Mouse (Mus musculus) right cerebral cortex, postnatal 10 days (tissue): ENCODE measurements around the gene Scamp4.
A peak's percentile ranks its signal among the peaks of the same experiment; 100 is the strongest.

Source experiments
- DNase-seq, 2 experiments: peaks; one replicate each; pipeline ENCODE4 v3.0.0; 2021; ENCODE audit warnings: low spot score in 2 of 2

Scamp4 gene

DNA sequence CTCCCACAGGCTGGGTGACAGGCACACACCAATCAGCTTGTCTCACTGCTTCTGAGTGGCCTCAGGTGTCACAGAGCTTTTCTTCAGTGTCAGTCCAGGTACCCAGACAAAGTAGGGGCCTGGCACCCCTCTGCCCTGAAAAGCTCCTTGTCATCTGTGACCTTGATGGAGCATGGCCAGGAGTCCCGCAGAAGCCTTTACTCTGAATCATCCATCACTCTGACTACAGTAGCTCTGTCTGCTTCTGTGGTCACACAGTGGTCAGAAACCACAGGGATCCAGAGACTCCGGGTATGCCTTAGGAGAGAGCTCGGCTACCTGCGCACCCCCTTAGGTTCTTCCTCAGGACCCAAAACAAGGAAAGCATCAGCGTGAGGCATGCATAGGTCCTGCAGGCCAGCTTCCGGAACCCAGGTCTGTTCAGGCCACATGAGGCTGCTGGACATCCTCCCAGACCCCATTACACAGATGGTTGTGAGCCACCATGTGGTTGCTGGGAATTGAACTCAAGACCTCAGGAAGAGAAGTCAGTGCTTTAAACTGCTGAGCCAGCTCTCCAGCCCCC lies 50.6 kb downstream of the Scamp4 start:
- no peak for DNase-seq

DNA sequence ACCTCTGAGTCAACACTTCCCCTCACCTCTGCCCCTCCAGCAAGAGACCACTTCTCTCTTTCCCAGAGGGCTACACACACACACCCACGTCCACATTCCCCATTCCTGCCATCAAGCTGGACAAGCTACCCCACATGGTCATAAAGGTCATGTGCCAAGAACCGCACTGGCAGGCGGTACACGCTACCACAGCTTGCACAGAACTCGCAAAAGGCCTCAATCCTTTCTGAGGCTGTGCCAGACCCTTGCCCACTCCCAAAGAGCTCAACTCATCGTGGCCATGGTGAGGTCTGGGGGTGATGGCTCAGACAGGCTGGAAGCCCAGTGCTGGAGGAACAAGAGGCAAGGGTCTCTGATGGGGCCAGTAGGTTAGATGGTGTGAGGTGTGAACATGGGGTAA lies 52.2 kb downstream of the Scamp4 start:
- no peak for DNase-seq

DNA sequence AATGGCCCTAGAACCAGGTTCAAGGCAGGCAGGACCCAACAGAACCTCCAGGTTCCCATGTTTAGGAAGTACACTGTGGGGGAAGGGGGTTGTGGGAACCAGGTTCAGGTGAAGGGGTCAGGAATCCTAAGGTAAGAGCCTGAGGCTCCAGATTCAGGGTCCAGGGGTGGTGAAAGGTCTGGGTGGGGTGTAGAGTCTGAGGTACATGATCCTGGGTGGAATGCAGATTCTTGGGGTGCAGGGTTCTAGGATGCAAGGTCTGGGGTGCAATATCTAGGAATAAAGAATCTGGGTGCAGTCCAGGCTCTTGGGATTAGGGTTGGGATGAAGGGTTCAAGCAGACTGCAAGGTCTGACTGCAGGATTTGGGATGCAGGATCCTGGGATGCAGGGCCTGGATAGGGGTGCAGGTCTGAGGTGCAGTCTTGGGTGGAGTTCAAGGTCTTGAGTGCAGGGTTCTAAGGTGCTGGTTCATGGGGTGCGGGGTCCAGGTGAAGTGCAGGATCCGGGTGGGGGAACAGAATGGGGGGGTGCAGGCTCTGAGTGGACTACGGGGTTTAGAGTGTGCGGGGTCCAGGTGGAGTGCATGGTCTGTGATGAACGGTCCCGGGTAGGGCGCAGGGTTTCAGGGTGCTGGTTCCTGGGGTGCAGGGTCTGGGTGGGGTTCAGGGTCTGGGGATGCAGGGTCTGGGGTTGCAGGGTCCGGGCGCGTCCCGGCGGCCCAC lies 52.9 kb downstream of the Scamp4 start:
- DNase-seq, result no peak

DNA sequence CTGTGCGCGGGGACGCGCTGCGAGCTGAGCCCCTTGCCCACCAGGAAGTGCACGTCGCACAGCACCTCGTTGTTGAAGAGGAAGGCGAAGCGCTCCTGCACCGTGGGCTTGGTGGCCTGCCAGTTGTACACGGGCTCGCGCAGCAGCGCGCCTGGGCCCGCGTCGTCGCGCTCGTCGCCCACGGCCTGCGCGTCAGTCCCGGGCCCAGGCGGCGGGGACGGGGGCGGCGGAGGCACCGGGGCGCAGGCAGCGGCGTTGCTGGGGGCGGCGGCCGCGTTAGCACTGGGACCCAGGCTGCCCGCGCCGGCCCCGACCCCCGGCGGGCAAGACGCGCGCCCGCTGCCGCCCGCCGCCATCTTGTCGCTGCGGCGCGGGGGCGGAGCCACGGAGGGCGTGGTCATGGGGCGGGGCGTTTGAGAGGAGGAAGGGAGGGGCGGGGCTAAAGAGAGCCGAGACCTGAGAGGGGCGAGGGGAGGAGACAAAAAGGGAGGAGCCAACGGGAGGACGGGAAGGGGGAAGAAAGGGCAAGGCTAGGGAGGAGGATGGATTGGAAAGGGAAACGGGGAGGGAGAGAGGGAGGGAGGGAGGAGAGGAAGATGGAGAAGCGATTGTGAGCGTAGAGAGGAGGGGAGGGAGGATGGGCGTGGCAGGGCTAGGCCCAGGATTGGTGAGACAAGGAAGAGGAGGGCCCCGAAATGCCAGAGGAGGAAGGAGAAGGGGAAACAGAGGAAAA lies 53.6 kb downstream of the Scamp4 start:
- DNase-seq, result peak; percentile 97

DNA sequence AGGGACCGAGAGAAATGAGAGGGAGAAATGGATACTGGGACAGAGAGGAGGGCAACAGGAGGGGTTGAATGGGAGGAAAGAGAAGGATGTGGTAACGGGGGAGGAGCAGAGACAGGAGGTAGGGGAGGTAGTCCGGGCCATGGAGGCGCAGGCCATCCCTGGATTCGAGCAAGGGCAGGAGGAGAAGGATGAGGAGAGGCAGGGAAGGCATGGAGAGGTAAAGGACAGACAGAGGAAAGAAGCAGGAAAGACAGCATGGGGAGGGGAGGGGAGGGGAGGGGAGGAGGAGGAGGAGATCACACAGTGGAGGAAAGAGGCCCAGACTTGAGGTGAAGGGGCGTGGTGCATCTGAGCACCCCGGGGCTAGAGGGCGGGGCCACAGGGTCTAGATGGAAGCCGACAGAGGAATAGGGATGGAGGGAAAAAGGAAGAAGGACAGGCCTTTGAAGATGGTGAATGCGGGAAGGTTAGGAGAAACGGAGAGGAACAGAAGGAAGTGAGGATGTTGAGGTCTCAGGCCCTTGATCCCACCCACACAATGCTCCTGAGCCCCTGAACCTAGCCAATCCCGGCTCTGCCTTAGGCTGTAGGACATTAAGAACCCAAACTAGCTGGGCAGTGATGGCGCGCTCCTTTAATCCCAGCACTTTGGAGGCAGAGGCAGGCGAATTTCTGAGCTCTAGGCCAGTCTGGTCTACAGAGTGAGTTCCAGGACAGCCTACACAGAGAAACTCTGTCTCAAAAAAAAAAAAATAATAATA lies 54.4 kb downstream of the Scamp4 start, which contains the start of gene Btbd2:
Gene Btbd2 (minus strand): TSS at position 209 of the 761 bp plus-strand sequence.
- no peak for DNase-seq

DNA sequence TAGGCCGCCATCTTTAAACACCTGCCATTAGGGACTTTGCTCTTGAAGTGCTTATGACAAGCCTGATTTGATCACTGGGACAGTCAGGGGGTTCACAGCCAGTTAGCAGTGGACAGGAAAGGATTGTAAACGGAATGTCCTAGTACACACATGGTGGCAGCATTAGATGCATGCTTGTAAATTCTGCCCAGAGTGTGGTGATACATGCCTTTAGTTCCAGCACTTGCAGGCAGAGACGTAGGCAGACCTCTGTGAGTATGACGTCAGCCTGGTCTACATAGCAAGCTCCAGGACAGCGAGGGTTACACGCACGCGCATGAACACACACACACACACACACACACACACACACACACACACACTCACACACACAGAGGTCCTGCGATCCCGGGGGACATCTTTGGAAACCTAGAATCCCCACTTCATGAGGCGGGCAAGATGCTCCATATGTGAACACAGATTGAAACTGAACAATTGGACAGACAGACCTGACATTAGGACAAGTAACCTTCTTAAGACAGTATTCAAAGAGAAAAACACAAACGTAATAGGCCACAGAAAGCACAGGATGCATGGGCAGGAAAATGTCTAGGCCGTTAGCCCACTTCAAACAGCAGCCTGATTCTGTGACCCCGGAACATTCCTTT lies 55.6 kb downstream of the Scamp4 start:
- DNase-seq, result no peak

DNA sequence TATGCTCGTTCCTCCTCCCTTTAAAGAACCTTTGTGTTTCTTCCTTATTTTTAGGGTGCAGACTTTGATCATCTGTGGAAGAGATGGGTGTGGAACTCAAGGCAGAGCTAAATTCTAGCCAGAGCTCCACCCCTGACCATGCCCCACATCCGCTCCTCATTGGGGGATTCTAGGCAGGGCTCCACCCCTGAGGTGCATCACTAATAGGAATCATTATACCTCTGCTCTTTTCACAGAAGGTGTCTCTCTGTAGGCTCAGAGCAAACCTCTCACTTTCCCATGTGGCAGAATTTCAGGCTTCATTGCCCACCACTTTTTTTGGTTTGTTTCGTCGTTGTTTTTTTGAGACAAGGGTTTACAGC lies 56.1 kb downstream of the Scamp4 start:
- DNase-seq, result no peak

DNA sequence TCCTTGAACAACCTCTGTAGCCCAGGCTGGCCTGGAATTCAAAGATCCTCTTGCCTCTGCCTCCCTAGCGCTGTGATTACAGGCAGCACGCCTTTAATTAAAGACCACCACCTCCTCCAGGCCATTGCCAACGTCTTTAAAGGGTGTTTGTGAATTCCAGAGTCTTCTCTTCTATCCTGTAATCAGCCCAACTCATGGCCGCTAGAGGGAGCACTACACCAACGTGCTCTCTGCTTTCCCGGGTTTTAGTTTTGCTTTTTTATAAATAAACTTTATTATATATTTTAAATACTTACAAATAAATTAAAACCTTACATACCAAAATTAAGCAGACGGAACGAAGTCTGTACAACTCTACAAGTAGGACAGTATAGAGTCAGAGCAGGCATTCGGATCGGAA lies 56.5 kb downstream of the Scamp4 start:
- DNase-seq, result peak; percentile 80 to 86

DNA sequence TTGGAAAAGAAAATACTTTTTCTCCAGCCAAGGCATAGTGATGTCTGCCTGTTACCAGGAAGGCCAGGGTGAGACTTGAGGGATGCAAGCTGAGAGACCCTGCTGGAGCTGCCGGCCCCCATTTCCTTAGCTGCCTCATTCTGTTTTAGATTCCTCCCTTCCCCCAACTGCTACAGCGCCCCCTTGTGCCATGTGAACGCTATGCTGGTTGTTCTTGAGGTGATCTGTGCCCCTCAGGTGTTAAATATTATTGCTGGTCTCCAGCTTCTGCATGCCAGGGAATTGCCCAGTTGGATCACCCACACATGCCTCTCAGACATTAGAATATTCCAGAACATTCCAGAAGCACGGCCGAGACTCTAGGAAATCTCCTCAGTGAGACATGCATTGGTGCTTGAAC lies 58.5 kb downstream of the Scamp4 start:
- no peak for DNase-seq

DNA sequence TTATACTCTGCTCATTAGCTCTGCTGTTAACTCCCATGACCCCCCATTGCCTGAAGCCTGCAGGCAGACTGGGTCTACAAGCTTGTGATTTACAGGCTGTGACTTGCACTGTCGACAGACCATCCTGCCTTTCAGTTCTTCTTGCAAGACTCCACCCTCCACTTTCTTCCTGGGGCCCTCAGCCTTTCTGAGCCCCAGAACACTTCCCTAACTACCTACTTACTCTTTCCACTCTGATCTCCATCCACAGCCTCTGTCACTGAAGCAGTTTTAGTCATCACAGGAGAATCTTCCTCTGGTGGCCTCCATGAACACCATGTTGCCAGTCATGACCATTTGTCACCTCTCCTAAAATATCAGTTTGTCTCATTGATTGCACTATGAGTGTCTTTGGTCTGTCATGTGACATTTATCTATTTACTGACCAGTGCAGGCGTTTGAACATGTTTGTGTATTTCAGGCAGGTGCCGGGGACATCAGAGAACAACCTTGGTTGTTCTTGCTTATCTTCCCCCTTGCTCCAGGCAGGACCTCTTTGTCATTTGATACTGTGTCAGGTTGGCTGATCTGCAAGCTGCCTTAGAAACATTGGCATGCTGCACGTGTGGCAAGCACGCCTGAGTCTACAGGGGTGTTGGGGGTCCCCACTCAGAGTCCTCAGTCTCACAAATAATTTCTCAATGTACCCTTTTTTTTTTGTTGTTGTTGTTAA lies 61.0 kb downstream of the Scamp4 start:
- no peak for DNase-seq

DNA sequence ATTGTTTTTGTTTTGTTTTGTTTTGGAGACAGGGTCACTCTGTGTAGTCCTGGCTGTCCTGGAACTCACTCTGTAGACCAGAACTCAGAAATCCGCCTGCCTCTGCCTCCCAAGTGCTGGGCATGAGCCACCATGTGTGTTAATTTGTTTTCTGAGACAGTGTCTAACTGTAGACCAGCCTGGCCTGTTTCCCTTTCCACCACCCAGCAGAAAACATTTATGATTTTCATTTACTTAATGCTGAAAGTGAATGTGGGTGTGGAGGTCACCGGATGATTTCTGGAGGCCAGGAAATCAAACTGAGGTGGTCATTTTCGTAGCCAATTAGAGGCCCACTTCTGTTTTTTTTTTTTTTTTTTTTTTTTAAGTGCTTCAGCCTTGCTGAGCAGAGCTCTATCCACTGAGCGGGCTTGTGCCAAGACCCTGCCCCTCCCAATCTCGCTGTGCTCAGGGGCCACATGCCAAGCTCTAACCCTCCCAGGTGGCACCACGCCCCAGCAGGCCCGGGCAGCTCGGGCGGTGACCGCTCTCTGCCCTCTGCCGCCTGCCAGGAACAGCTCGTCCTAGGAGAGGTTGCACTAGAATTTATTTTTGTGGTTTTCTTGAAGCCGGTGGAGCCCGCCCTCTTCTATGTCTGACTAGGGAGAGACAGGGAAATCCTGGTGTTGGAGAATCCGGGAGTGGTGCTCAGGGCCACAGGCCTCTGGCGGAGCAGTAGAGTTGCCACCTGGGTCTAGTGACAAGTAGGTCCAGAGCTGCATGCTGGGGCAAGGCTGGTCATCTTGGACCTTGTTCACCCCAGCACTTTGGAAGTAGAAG lies 61.7 kb downstream of the Scamp4 start:
- DNase-seq, result peak in 1 of 2 experiments; percentile 56

DNA sequence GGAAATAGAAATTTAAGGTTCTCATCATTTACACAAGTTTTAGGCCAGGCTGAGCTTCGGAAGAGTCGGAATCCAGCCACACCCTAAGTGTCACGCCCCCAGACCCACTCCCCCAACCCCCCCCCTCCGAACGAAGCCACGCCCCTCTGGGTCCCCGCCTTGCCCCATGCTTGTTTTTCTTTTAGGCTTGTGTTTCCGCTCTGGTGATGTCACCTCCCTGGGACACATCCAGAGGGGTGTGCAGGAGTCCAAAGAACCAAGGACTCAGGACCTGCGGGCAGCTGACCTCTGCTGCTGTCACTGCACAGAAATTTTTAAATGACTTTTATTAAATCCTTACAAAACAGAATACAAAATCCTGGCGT lies 62.3 kb downstream of the Scamp4 start:
- no peak for DNase-seq
